Mouse (Mus musculus) cortical plate, adult 2 months (tissue): ENCODE results near the gene Fen1. TPM values are rescaled to one million over a fixed set of nuclear protein-coding genes. Genes with fewer than 3 reads are reported as not detected.
A peak's percentile ranks its signal among the peaks of the same experiment; 100 is the strongest.

ENCODE experiments used
- H3K27ac ChIP-seq: fragments of 200-500 bp; 2 replicates; pipeline ENCODE4 v1.5.1; 2012; ENCODE audit warnings: low read length, control low read depth, inconsistent platforms; ENCODE audit not compliant: insufficient read depth
- H3K4me1 ChIP-seq: fragments of 200-500 bp; 2 replicates; pipeline ENCODE4 v1.6.1; 2011; ENCODE audit warnings: low read length; ENCODE audit not compliant: control insufficient read depth, insufficient read depth
- H3K4me3 ChIP-seq: fragments of 200-500 bp; 2 replicates; pipeline ENCODE4 v1.5.1; 2011; ENCODE audit warnings: mild to moderate bottlenecking, low read length, control low read depth; ENCODE audit not compliant: insufficient read depth
- CTCF ChIP-seq: fragments of 200-500 bp; IDR thresholded peaks from 2 replicates; pipeline ENCODE4 v1.5.1; 2011; ENCODE audit warnings: mild to moderate bottlenecking, control low read depth, low read length; ENCODE audit not compliant: insufficient read depth; ENCODE audit errors: extremely low read depth
- POLR2A ChIP-seq: fragments of 200-500 bp; IDR thresholded peaks from 2 replicates; pipeline ENCODE4 v1.6.1; 2011; ENCODE audit warnings: mild to moderate bottlenecking, low read length, control low read depth; ENCODE audit not compliant: insufficient read depth; ENCODE audit errors: extremely low read depth
- polyA plus RNA-seq: library from polyadenylated mRNA; depleted of rRNA; stranded (reverse); fragments of >200 nt; gene quantifications from 2 replicates; pipeline ENCODE4 v1.2.3, GENCODE M21; 2012

The Fen1 gene
- polyA plus RNA-seq, 1 experiment, result 12.5 TPM

DNA sequence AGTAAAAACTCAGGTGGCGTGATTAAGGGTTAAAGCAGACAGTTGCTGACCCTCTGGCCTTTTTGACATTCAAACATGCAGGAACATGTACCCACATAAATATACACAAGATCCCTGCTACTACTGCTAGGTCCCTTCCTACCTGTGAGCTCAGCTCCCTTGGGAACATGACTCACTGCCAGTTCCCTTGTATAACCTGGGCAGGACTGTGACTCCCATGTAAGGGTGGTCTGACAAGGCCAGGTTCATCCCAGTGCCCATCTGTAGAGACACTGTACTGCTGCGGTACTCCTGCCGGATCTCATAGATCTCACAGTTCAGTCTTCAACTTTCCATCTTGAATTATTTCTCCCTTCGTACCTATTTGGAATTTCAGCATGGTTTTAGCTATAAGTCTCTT lies 6.8 kb downstream of the Fen1 start:
- TF ChIP-seq POLR2A, result no peak
- no peak for TF ChIP-seq CTCF
- no peaks in the 10 kb centered on the region for H3K4me1 ChIP-seq
- H3K27ac ChIP-seq, result no peak overlapping the region
- no peak overlapping the region for H3K4me3 ChIP-seq

DNA sequence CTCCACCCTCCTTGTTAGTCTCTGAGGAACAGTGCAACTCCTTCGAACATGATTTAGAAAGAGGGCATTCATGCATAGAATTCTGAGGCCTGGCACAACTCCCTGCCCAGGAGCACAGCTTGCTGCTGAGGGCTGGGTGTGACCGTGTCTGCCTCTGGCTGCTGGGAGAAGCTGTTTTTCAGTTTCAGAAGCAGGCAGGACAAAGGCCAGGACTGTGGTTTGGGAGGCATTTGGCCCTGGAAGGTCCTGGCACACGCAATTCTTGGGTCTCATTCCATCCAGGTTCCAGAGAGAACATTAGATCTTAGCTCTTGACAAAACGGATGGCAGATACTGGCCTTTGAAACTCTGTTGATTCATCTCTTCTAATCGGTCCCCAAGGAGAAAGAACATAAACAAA lies 8.7 kb downstream of the Fen1 start:
- H3K4me1 ChIP-seq, result no peaks in the 10 kb centered on the region
- no peak overlapping the region for H3K27ac ChIP-seq
- no peak for TF ChIP-seq POLR2A
- no peak for TF ChIP-seq CTCF
- H3K4me3 ChIP-seq, result no peak overlapping the region

DNA sequence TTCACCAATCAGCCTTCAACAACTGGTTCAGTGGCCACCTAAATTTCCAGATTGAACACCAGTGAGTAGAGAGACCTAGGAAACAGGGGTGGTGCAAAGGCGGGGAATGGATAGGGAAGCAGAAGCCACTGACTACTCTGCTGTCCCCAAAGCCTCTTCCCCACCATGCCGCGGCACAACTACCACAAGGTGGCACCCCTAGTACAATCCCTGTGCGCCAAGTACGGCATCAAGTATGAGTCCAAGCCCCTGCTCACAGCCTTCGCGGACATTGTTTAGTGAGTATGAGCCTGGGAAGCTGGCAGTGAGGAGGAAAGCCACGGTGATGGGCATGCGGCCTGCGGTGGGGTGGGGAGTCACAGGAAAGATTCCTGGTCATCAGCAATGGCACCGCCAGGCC lies 9.6 kb downstream of the Fen1 start:
- Histone ChIP-seq H3K4me1 (no peaks in the 10 kb centered on the region), H3K4me3 (no peak overlapping the region), H3K27ac (no peak overlapping the region)
- TF ChIP-seq CTCF (peak; percentile 17; the same call in 1 of the 2 replicates), POLR2A (no peak)

DNA sequence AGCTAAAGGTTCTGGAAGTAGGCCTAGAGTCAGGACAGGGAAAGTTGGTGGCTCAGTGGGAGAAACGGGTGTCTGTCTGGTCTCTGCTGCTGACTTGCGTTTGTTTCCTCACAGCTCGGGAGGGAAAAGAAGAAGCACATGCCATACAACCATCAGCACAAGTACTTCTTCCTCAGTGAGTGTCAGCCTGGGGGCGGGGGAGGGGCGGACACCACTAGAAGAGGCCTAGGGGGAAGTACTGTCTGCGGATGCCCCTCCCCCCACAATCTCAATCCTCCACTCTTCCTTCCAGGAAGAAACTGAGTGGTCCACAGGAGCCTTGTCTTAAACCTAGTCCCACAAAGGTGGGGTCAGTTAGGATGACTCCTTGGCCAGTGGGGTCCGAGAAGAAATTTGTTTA lies 12.6 kb downstream of the Fen1 start:
- H3K4me1 ChIP-seq, result peaks cover 2% of the 10 kb centered on the region; the same call in 1 of the 2 replicates
- H3K4me3 ChIP-seq, result no peak overlapping the region
- H3K27ac ChIP-seq, result no peak overlapping the region
- no peak for TF ChIP-seq CTCF
- TF ChIP-seq POLR2A, result no peak

DNA sequence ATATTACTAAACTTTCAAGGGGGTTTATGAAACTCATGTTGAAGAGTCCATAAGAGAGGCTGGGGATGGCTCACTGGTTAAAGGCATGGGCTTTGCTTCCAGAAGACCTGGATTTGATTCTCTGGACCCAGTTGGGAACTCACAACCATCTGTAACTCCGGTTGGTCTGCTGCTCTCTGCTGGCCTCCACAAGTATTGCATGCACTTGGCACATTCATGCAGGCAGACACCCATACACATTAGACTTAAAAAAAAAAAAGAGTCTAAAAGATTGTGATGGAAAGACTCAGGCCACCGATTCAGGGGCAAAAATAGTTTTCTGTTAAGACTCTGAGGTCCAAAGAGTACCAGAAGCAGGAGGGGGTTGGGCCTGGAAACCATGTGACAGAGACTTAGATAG lies 13.2 kb downstream of the Fen1 start:
- Histone ChIP-seq H3K27ac (no peak overlapping the region), H3K4me3 (no peak overlapping the region), H3K4me1 (peaks cover 2% of the 10 kb centered on the region; the same call in 1 of the 2 replicates)
- no peak for TF ChIP-seq POLR2A
- peak; percentile 66 for TF ChIP-seq CTCF

DNA sequence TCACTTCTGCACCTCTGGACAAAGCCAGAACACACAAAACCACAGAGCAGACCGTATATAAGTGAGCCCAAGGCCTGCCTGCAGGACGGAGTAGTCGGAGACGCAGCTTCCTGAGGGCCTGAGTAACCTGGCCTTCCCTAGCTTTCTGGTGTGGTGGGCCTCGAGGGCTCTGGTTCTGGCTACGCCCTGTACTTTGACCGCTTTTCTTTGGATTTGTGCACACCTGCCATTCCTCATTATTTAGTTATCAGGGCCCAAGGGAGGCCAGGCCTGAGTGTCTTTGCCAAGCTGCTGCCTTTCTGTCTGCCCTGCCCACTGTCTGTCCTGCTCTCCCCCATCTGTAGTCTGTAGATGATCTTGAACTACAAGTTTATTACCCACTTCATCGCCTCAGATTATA lies 14.0 kb downstream of the Fen1 start:
- Histone ChIP-seq H3K4me3 (no peak overlapping the region), H3K27ac (no peak overlapping the region), H3K4me1 (peaks cover 5% of the 10 kb centered on the region; the same call in 1 of the 2 replicates)
- TF ChIP-seq CTCF (no peak), POLR2A (no peak)

DNA sequence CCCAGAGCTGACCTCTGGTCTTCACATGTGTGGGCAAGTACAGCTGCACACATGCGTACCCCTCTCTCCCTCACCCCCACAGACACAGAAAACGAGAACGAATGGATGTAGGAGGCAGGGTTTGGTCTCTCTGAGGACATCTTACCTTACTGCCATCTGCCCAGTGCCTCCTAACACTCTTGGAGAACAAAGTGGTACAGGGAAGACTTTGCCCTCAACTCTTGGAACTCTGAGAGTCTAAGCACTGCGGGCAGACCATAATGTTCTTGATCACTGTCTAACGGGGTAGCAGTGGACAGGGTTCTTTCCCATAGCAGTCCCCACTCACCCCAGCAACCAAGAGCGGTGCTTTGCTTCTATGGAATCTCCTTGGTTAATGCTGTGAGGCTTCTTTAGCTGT lies 14.9 kb downstream of the Fen1 start:
- Histone ChIP-seq H3K27ac (peak overlapping the region; percentile 0; the same call in 1 of the 2 replicates), H3K4me1 (peaks cover 5% of the 10 kb centered on the region; the same call in 1 of the 2 replicates), H3K4me3 (no peak overlapping the region)
- no peak for TF ChIP-seq POLR2A
- TF ChIP-seq CTCF, result no peak

DNA sequence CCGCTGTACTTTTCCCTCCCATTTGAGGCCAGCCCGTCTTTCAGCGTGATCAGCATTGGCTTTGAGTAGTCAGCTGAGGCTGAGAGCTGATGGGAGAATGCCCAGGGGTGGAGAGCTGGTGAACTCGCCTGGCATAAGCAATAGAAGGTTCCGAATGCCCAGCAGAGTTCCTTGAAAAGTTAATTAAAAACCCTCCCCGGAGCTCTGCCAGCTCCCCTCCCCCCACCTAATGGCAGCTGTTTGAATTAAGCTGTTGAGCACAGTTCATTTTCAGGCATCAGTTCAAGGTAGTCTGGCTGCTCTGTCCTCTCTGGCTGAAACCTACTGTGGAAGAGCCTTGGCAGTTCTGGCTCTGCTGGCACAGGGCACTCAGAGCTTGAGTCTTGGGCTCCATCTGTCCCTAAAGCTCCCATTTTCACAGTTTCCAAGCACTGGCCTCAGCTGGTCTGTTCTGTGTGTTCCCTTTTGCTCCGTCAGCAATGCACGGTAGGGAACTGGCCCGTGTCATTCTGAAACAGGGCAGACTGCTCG lies 15.6 kb downstream of the Fen1 start:
- Histone ChIP-seq H3K4me3 (no peak overlapping the region), H3K27ac (0 out of 2 replicates have a peak overlapping the region, but pooled peaks have one; percentile 14), H3K4me1 (peaks cover 5% of the 10 kb centered on the region; the same call in 1 of the 2 replicates)
- TF ChIP-seq POLR2A (no peak), CTCF (no peak)

DNA sequence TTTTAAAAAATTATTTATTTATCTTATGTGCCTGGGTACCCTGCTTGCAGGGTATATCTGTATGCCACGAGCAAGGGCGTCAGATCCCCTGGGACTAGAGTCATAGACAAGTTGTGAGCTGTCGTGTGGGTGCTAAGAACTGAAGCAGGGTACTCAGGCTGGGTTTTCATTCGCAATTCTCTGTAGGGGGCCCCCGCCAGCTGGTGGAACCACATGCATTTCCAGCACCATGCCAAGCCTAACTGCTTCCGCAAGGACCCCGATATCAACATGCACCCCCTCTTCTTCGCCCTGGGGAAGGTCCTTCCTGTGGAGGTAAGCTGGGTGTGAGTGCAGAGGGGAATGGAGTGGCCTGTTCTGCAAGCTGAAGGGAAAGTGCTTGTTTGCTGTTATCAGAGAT lies 17.4 kb downstream of the Fen1 start:
- Histone ChIP-seq H3K27ac (no peak overlapping the region), H3K4me1 (peaks cover 11% of the 10 kb centered on the region; the same call in 1 of the 2 replicates), H3K4me3 (no peak overlapping the region)
- TF ChIP-seq CTCF (no peak), POLR2A (no peak)

DNA sequence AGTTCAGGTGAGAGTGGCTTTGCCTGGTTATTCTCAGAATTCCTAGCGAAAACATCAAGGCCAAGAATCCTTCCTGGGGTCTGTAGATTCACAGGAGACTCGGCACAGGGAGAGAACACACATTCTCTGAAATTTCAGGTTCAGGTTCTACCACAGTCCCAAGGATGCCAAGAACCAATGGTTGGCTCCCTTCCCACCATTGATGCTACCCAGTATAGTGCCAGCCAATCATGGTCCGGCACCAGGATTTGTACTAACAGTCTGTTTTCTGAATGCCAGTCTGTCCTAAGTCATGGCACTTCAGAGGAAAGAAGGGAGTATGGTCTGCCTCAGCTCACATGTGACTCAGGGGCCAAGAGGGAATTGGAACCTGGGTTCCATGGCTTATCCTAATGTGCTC lies 18.1 kb downstream of the Fen1 start:
- H3K4me1 ChIP-seq, result peaks cover 14% of the 10 kb centered on the region; the same call in 1 of the 2 replicates
- TF ChIP-seq CTCF, result no peak
- TF ChIP-seq POLR2A, result no peak
- no peak overlapping the region for H3K4me3 ChIP-seq
- no peak overlapping the region for H3K27ac ChIP-seq
